Mouse (Mus musculus) neural tube, embryonic 11.5 days (tissue): ENCODE measurements around the gene Dcdc2b. TPM values are rescaled to one million over a fixed set of nuclear protein-coding genes. Genes with fewer than 3 reads are reported as not detected.
A peak's percentile ranks its signal among the peaks of the same experiment; 100 is the strongest.

ENCODE experiments used
- ATAC-seq: fragments of 200-750 bp; cut with Nextera tagmentation; 2 replicates; pipeline ENCODE4 v1.8.0; 2017; ENCODE audit warnings: moderate number of reproducible peaks, mild to moderate bottlenecking, moderate TSS enrichment, moderate library complexity; ENCODE audit not compliant: insufficient read depth, low FRiP score, low TSS enrichment
- DNase-seq: peaks from one replicate; pipeline ENCODE4 v3.0.0-alpha.2; 2015; ENCODE audit warnings: low spot score
- H3K27ac ChIP-seq: fragments of 300-500 bp; sonication (generic); 2 replicates; pipeline ENCODE4 v1.5.1; 2014; ENCODE audit warnings: low read depth, mild to moderate bottlenecking, low read length
- H3K27me3 ChIP-seq: fragments of 300-500 bp; sonication (generic); 2 replicates; pipeline ENCODE4 v1.6.1; 2014; ENCODE audit warnings: mild to moderate bottlenecking, low read length, mixed read lengths; ENCODE audit not compliant: control insufficient read depth, insufficient read depth
- H3K36me3 ChIP-seq: fragments of 300-500 bp; sonication (generic); 2 replicates; pipeline ENCODE4 v1.6.1; 2014; ENCODE audit warnings: mild to moderate bottlenecking, low read length, moderate library complexity, mixed read lengths; ENCODE audit not compliant: control insufficient read depth, insufficient read depth
- H3K4me1 ChIP-seq: fragments of 300-500 bp; sonication (generic); 2 replicates; pipeline ENCODE4 v1.6.1; 2014; ENCODE audit warnings: low read length, mixed read lengths; ENCODE audit not compliant: control insufficient read depth, insufficient read depth
- H3K4me2 ChIP-seq: fragments of 300-500 bp; sonication (generic); 2 replicates; pipeline ENCODE4 v1.6.1; 2014; ENCODE audit warnings: low read depth, mild to moderate bottlenecking, moderate library complexity
- H3K4me3 ChIP-seq: fragments of 300-500 bp; sonication (generic); 2 replicates; pipeline ENCODE4 v1.5.1; 2014; ENCODE audit warnings: low read depth, low read length
- H3K9ac ChIP-seq: fragments of 300-500 bp; sonication (generic); 2 replicates; pipeline ENCODE4 v1.6.1; 2014; ENCODE audit warnings: mild to moderate bottlenecking, low read length
- H3K9me3 ChIP-seq: fragments of 300-500 bp; sonication (generic); 2 replicates; pipeline ENCODE4 v1.6.1; 2016; ENCODE audit warnings: low read length; ENCODE audit not compliant: control insufficient read depth
- WGBS: fragments of 180-500 bp; shearing (Covaris S2); extraction: QIAGEN DNeasy Blood & Tissue Kit; methylation state at CpG from one replicate; pipeline ENCODE4 v1.1.7; 2014; 5-methylcytosine and 5-hydroxymethylcytosine counted together
- polyA plus RNA-seq: library from polyadenylated mRNA; unstranded; fragments of >200 nt; fragmentation: Nextera tagmentation; extraction: Ambion mirVana; gene quantifications from 2 replicates; pipeline ENCODE4 v1.2.1, GENCODE M21; 2014

The Dcdc2b gene
- polyA plus RNA-seq, 1 experiment from 2014 or later = 2.6 TPM

- Histone ChIP-seq H3K36me3 (peaks cover 13% of the 10 kb centered on the region), H3K27me3 (no peaks in the 10 kb centered on the region), H3K4me1 (no peaks in the 10 kb centered on the region), H3K9me3 (no peaks in the 10 kb centered on the region), H3K4me3 (no peak overlapping the region), H3K27ac (no peak overlapping the region), H3K9ac (no peak overlapping the region), H3K4me2 (no peak overlapping the region)
- no peak for DNase-seq
- ATAC-seq = no peak
- 85% methylated on average over 4 of the region's 4 CpGs for WGBS
Observed at GRCm38 (mm10) chr4:129588865-129589264, 25.2 kb downstream of the Dcdc2b start.

- Histone ChIP-seq H3K27me3 (no peaks in the 10 kb centered on the region), H3K36me3 (peaks cover 8% of the 10 kb centered on the region), H3K4me3 (no peak overlapping the region), H3K9ac (no peak overlapping the region), H3K27ac (no peak overlapping the region), H3K4me1 (no peaks in the 10 kb centered on the region), H3K4me2 (no peak overlapping the region), H3K9me3 (no peaks in the 10 kb centered on the region)
- WGBS = 36% methylated on average over 1 of the region's 1 CpGs
- ATAC-seq (no peak), DNase-seq (no peak)
Observed at GRCm38 (mm10) chr4:129586943-129587342, 27.1 kb downstream of the Dcdc2b start.

GRCm38 (mm10) chr4:129585773-129586172 lies 28.3 kb downstream of the Dcdc2b start:
- H3K4me3 ChIP-seq = no peak overlapping the region
- no peak overlapping the region; the same call in 1 of the 2 replicates for H3K4me2 ChIP-seq
- DNase-seq (no peak), ATAC-seq (no peak)
- no peaks in the 10 kb centered on the region; the same call in none of the 2 replicates for H3K36me3 ChIP-seq
- no peaks in the 10 kb centered on the region for H3K4me1 ChIP-seq
- H3K27ac ChIP-seq = no peak overlapping the region
- no peaks in the 10 kb centered on the region for H3K9me3 ChIP-seq
- no peaks in the 10 kb centered on the region for H3K27me3 ChIP-seq
- H3K9ac ChIP-seq = no peak overlapping the region
- WGBS = 75% methylated on average over 9 of the region's 9 CpGs

GRCm38 (mm10) chr4:129584884-129585608 lies 29.0 kb downstream of the Dcdc2b start:
- H3K27me3 ChIP-seq = no peaks in the 10 kb centered on the region
- peak overlapping the region; percentile 58 for H3K4me2 ChIP-seq
- WGBS = 3% methylated on average over 36 of the region's 36 CpGs
- H3K36me3 ChIP-seq = no peaks in the 10 kb centered on the region
- H3K9me3 ChIP-seq = no peaks in the 10 kb centered on the region
- no peak overlapping the region for H3K27ac ChIP-seq
- H3K4me3 ChIP-seq = peak overlapping the region; percentile 30
- no peak for ATAC-seq
- peak; percentile 87 for DNase-seq
- peak overlapping the region; percentile 19 for H3K9ac ChIP-seq
- no peaks in the 10 kb centered on the region for H3K4me1 ChIP-seq

- 0 out of 2 replicates have a peak overlapping the region, but pooled peaks have one; percentile 30 for H3K4me3 ChIP-seq
- WGBS = 75% methylated on average over 1 of the region's 1 CpGs
- no peak overlapping the region for H3K27ac ChIP-seq
- H3K9ac ChIP-seq = no peak overlapping the region; the same call in 1 of the 2 replicates
- H3K4me2 ChIP-seq = peak overlapping the region; percentile 58
- ATAC-seq (no peak), DNase-seq (no peak)
- no peaks in the 10 kb centered on the region for H3K4me1 ChIP-seq
- no peaks in the 10 kb centered on the region for H3K27me3 ChIP-seq
- H3K36me3 ChIP-seq = no peaks in the 10 kb centered on the region
- H3K9me3 ChIP-seq = no peaks in the 10 kb centered on the region
Observed at GRCm38 (mm10) chr4:129584370-129584769, 29.7 kb downstream of the Dcdc2b start.

GRCm38 (mm10) chr4:129582251-129582650 lies 31.8 kb downstream of the Dcdc2b start:
- ATAC-seq = no peak
- no peaks in the 10 kb centered on the region for H3K27me3 ChIP-seq
- no peaks in the 10 kb centered on the region for H3K36me3 ChIP-seq
- H3K4me2 ChIP-seq = no peak overlapping the region
- 93% methylated on average over 1 of the region's 1 CpGs for WGBS
- no peak overlapping the region for H3K27ac ChIP-seq
- no peak for DNase-seq
- no peak overlapping the region for H3K4me3 ChIP-seq
- H3K9ac ChIP-seq = no peak overlapping the region
- no peaks in the 10 kb centered on the region for H3K4me1 ChIP-seq
- H3K9me3 ChIP-seq = no peaks in the 10 kb centered on the region

- DNase-seq (no peak), ATAC-seq (no peak)
- Histone ChIP-seq H3K36me3 (no peaks in the 10 kb centered on the region), H3K4me1 (no peaks in the 10 kb centered on the region), H3K4me3 (no peak overlapping the region), H3K27ac (no peak overlapping the region), H3K9ac (no peak overlapping the region), H3K27me3 (no peaks in the 10 kb centered on the region), H3K4me2 (no peak overlapping the region), H3K9me3 (no peaks in the 10 kb centered on the region)
- 72% methylated on average over 7 of the region's 7 CpGs for WGBS
Observed at GRCm38 (mm10) chr4:129580347-129580746, 33.7 kb downstream of the Dcdc2b start.

GRCm38 (mm10) chr4:129578466-129578865 lies 35.6 kb downstream of the Dcdc2b start, which contains the start of gene Fam167b:
Gene Fam167b, minus strand, starts transcription at chr4:129578549.
- no peak for ATAC-seq
- DNase-seq = no peak
- Histone ChIP-seq H3K27me3 (no peaks in the 10 kb centered on the region), H3K27ac (no peak within 1 kb of the TSS), H3K9ac (no peak within 1 kb of the TSS), H3K4me3 (no peak within 1 kb of the TSS), H3K4me2 (no peak within 1 kb of the TSS), H3K36me3 (no peaks in the 10 kb centered on the region), H3K9me3 (no peaks in the 10 kb centered on the region), H3K4me1 (no peaks in the 10 kb centered on the region)
- WGBS = 85% methylated on average over 5 of the region's 5 CpGs

- Histone ChIP-seq H3K9ac (no peak overlapping the region), H3K27me3 (no peaks in the 10 kb centered on the region), H3K27ac (no peak overlapping the region), H3K9me3 (no peaks in the 10 kb centered on the region), H3K4me1 (no peaks in the 10 kb centered on the region), H3K36me3 (no peaks in the 10 kb centered on the region), H3K4me3 (no peak overlapping the region), H3K4me2 (no peak overlapping the region)
- WGBS = 84% methylated on average over 7 of the region's 7 CpGs
- ATAC-seq (no peak), DNase-seq (no peak)
Observed at GRCm38 (mm10) chr4:129577688-129578087, 36.4 kb downstream of the Dcdc2b start.
